ENCODE assay signal across 26 mouse cellular contexts in the genomic region with DNA sequence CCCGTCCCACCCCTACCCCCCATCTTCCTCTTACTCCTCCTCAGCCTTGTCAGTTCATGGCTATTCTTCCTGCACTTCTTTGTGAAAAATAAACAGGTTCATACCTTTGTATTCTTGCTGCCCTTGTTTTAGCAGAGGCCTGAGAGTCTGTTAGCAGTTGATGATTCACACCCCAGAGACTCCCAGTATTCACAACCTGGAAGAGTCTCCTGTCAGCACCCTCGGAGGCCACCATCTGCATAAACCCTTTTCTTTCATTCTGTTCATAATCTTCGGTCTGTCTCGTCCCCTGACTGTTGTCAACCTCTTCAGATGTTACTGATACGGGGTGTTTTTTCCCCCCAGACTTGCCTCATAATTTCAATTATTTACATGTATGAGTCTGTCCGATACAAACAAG.
A peak's percentile ranks its signal among the peaks of the same experiment; 100 is the strongest.
DNase-seq lines count a peak whose midpoint lies in the region; ATAC-seq and TF ChIP-seq lines count a peak whose summit lies in the region.
"Had no signal": no experiment of that assay in that cellular context is flagged by ENCODE, and none has a peak within 500 bp of the region (broad histone marks: within the 10 kb centered on the region; RNA-seq: fewer than 3 reads in every experiment).

No protein-coding gene starts in this region.

- DNase-seq in gastrocnemius, adult 2 months, result no peak
- no peak for DNase-seq in gastrocnemius, postnatal 14 days
- no peak for DNase-seq in heart, postnatal 0 days (ENCODE audit: low spot score)
- DNase-seq in heart, postnatal 10 days, result no peak
- DNase-seq in midbrain, embryonic 11.5 days (ENCODE audit: low spot score, missing footprints), result no peak
- DNase-seq in NIH3T3 (ENCODE audit: low read depth), result peak; percentile 19
- DNase-seq in left cerebral cortex, adult 9 months (ENCODE audit: low spot score in 2 of 2), result no peak
- DNase-seq: adrenal gland, postnatal 25 days; cerebellum, postnatal 36 days; embryo, embryonic 11 days; gastrocnemius, postnatal 36 days; heart, postnatal 14 days; kidney, adult 18-20 months; kidney, postnatal 25 days; lung, postnatal 36 days; retina, postnatal 1 day; right cerebral cortex, postnatal 14 days; thymus, postnatal 4 days had no signal

- no peak for ATAC-seq in heart, postnatal 0 days (ENCODE audit: insufficient read depth, low read depth)
- no peak for ATAC-seq in midbrain, embryonic 13.5 days
- no peak for ATAC-seq in midbrain, embryonic 11.5 days (ENCODE audit: low FRiP score)
- ATAC-seq: CD4-positive, CD25-positive, alpha-beta regulatory T cell, adult 4 months had no signal

- H3K4me2 ChIP-seq in heart, postnatal 0 days (ENCODE audit: low read depth, low read length), result no peak overlapping the region
- H3K4me2 ChIP-seq in midbrain, embryonic 13.5 days (replicated peaks), result no peak overlapping the region
- H3K4me2 ChIP-seq in midbrain, embryonic 11.5 days, result no peak overlapping the region
- H3K4me2 ChIP-seq: embryonic facial prominence, embryonic 12.5 days; hindbrain, embryonic 15.5 days; kidney, embryonic 15.5 days; limb, embryonic 12.5 days; liver, embryonic 11.5 days; lung, embryonic 15.5 days had no signal

- H3K27ac ChIP-seq in gastrocnemius, adult 2 months, result peak overlapping the region; percentile 73
- peak overlapping the region; percentile 58 for H3K27ac ChIP-seq in heart, postnatal 0 days (ENCODE audit: low read depth)
- peak overlapping the region; percentile 30; the same call in 1 of the 2 replicates for H3K27ac ChIP-seq in midbrain, embryonic 13.5 days
- H3K27ac ChIP-seq in midbrain, embryonic 11.5 days (ENCODE audit: low read depth, low read length), result no peak overlapping the region
- H3K27ac ChIP-seq: embryonic facial prominence, embryonic 12.5 days; kidney, embryonic 15.5 days had no signal

- no peak overlapping the region for H3K4me3 ChIP-seq in gastrocnemius, adult 2 months
- no peak overlapping the region for H3K4me3 ChIP-seq in heart, postnatal 0 days (ENCODE audit: low read depth, low read length)
- no peak overlapping the region for H3K4me3 ChIP-seq in midbrain, embryonic 13.5 days (replicated peaks)
- H3K4me3 ChIP-seq in midbrain, embryonic 11.5 days (ENCODE audit: low read depth, low read length), result no peak overlapping the region
- H3K4me3 ChIP-seq: embryonic facial prominence, embryonic 12.5 days; hindbrain, embryonic 15.5 days; kidney, embryonic 15.5 days; limb, embryonic 12.5 days; lung, embryonic 15.5 days had no signal

- intact Hi-C loops in gastrocnemius, adult 2 months (cut with DNase I), result no loop called here
- intact Hi-C loops in gastrocnemius, postnatal 14 days (cut with DNase I; ENCODE audit: low total_unique reads), result no loop called here
- intact Hi-C loops in heart, postnatal 10 days (cut with DNase I), result no loop called here

- TF ChIP-seq EP300 in heart, postnatal 0 days (IDR thresholded peaks at IDR 0.05; ENCODE audit: low read depth), result no peak

- peaks cover 21% of the 10 kb centered on the region for H3K4me1 ChIP-seq in heart, postnatal 0 days (ENCODE audit: control insufficient read depth, insufficient read depth)
- H3K4me1 ChIP-seq in midbrain, embryonic 13.5 days (replicated peaks), result peaks cover 30% of the 10 kb centered on the region
- H3K4me1 ChIP-seq in midbrain, embryonic 11.5 days (ENCODE audit: control insufficient read depth, insufficient read depth, low read length), result no peaks in the 10 kb centered on the region

- H3K36me3 ChIP-seq in heart, postnatal 0 days (replicated peaks; ENCODE audit: control insufficient read depth, insufficient read depth, low read length), result no peaks in the 10 kb centered on the region
- H3K36me3 ChIP-seq in midbrain, embryonic 13.5 days, result no peaks in the 10 kb centered on the region
- no peaks in the 10 kb centered on the region for H3K36me3 ChIP-seq in midbrain, embryonic 11.5 days (ENCODE audit: control insufficient read depth, insufficient read depth, low read length)
- H3K36me3 ChIP-seq: embryonic facial prominence, embryonic 12.5 days; hindbrain, embryonic 15.5 days; kidney, embryonic 15.5 days; limb, embryonic 12.5 days; lung, embryonic 15.5 days had no signal

- no peak overlapping the region for H3K9ac ChIP-seq in heart, postnatal 0 days (replicated peaks; ENCODE audit: low read depth, low read length)
- H3K9ac ChIP-seq in midbrain, embryonic 13.5 days (replicated peaks), result no peak overlapping the region
- no peak overlapping the region for H3K9ac ChIP-seq in midbrain, embryonic 11.5 days (ENCODE audit: low read length)
- H3K9ac ChIP-seq: embryonic facial prominence, embryonic 12.5 days; hindbrain, embryonic 15.5 days; kidney, embryonic 15.5 days; limb, embryonic 12.5 days; lung, embryonic 15.5 days had no signal

- H3K27me3 ChIP-seq in heart, postnatal 0 days (ENCODE audit: control insufficient read depth, insufficient read depth, low read length), result no peaks in the 10 kb centered on the region
- H3K27me3 ChIP-seq in midbrain, embryonic 13.5 days, result no peaks in the 10 kb centered on the region
- H3K27me3 ChIP-seq in midbrain, embryonic 11.5 days (ENCODE audit: control insufficient read depth, insufficient read depth, low read length), result no peaks in the 10 kb centered on the region
- H3K27me3 ChIP-seq: embryonic facial prominence, embryonic 12.5 days; hindbrain, embryonic 15.5 days; kidney, embryonic 15.5 days; limb, embryonic 12.5 days; lung, embryonic 15.5 days had no signal

- no peak for TF ChIP-seq CTCF in gastrocnemius, adult 2 months (IDR thresholded peaks at IDR 0.05)
- TF ChIP-seq CTCF in heart, postnatal 0 days (IDR thresholded peaks at IDR 0.05; ENCODE audit: low read depth), result no peak

- no peaks in the 10 kb centered on the region for H3K9me3 ChIP-seq in heart, postnatal 0 days (replicated peaks; ENCODE audit: control insufficient read depth, low read length)
- H3K9me3 ChIP-seq in midbrain, embryonic 13.5 days, result no peaks in the 10 kb centered on the region
- H3K9me3 ChIP-seq in midbrain, embryonic 11.5 days (ENCODE audit: control insufficient read depth, low read length), result no peaks in the 10 kb centered on the region
- H3K9me3 ChIP-seq: embryonic facial prominence, embryonic 12.5 days; hindbrain, embryonic 15.5 days; kidney, embryonic 15.5 days; limb, embryonic 12.5 days; lung, embryonic 15.5 days had no signal

- 73% methylated on average over 6 of the region's 6 CpGs for WGBS in heart, postnatal 0 days
- WGBS in midbrain, embryonic 13.5 days, result 70% methylated on average over 6 of the region's 6 CpGs
- 81% methylated on average over 6 of the region's 6 CpGs for WGBS in midbrain, embryonic 11.5 days
